Mouse (Mus musculus) lung, adult 2 months (tissue): ENCODE results near the gene Fkbp1a.

Source experiments
- CTCF ChIP-seq: fragments of 200-500 bp; IDR thresholded peaks from 2 replicates; pipeline ENCODE4 v1.5.1; 2011; ENCODE audit warnings: mild to moderate bottlenecking, low read length, control low read depth; ENCODE audit not compliant: insufficient read depth
- POLR2A ChIP-seq: fragments of 200-500 bp; IDR thresholded peaks from 2 replicates; pipeline ENCODE4 v1.6.1; 2011; ENCODE audit warnings: low read depth, mild to moderate bottlenecking, control low read depth, low read length, borderline replicate concordance; ENCODE audit errors: extremely low read depth

GRCm38 (mm10) chr2:151530378-151531230 lies 11.7 kb upstream of the Fkbp1a start:
- TF ChIP-seq CTCF (no peak), POLR2A (no peak)
